8 mouse cellular contexts compared by ENCODE assay signal in genomic region chr17:86732024-86732423, GRCm38 (mm10). TPM values are rescaled to one million over a fixed set of nuclear protein-coding genes. Genes with fewer than 3 reads are reported as not detected.
DNase-seq lines count a peak whose midpoint lies in the region; ATAC-seq and TF ChIP-seq lines count a peak whose summit lies in the region.

No protein-coding gene starts in this region.

- peak; percentile 26; the same call in 1 of the 2 replicates for ATAC-seq in forebrain, embryonic 15.5 days (replicated peaks)
- ATAC-seq in hematopoietic stem cell, adult 5-6 weeks (replicated peaks in 1 of 2; ENCODE audit: insufficient read depth in 1 of 2, low FRiP score in 2 of 2, low TSS enrichment in 1 of 2, low read depth in 1 of 2, poor library complexity in 2 of 2, severe bottlenecking in 2 of 2) = peak; percentile 96 to 99

- H3K9ac ChIP-seq in ES-Bruce4 (ENCODE audit: low read depth, poor library complexity, severe bottlenecking) = no peak overlapping the region
- H3K9ac ChIP-seq in forebrain, embryonic 15.5 days (replicated peaks) = no peak overlapping the region

- TF ChIP-seq POLR2A in ES-Bruce4 (IDR thresholded peaks at IDR 0.05; ENCODE audit: insufficient read depth, low read length) = no peak

- H3K4me1 ChIP-seq in ES-Bruce4 (ENCODE audit: control insufficient read depth, insufficient read depth, low read length) = no peaks in the 10 kb centered on the region
- no peaks in the 10 kb centered on the region for H3K4me1 ChIP-seq in forebrain, embryonic 15.5 days

- peak overlapping the region; percentile 7; the same call in 1 of the 2 replicates for H3K27ac ChIP-seq in ES-Bruce4 (ENCODE audit: insufficient read depth, low read length)
- H3K27ac ChIP-seq in forebrain, embryonic 15.5 days (replicated peaks) = no peak overlapping the region

- H3K27me3 ChIP-seq in ES-Bruce4 (ENCODE audit: control insufficient read depth, insufficient read depth, low read length, poor library complexity, severe bottlenecking) = no peaks in the 10 kb centered on the region
- no peaks in the 10 kb centered on the region for H3K27me3 ChIP-seq in forebrain, embryonic 15.5 days

- no peaks in the 10 kb centered on the region for H3K9me3 ChIP-seq in ES-Bruce4 (replicated peaks; ENCODE audit: control insufficient read depth, insufficient read depth, low read length, poor library complexity, severe bottlenecking)
- H3K9me3 ChIP-seq in forebrain, embryonic 15.5 days = no peaks in the 10 kb centered on the region

- TF ChIP-seq CTCF in ES-Bruce4 (IDR thresholded peaks at IDR 0.05; ENCODE audit: low read depth, low read length) = no peak

- WGBS in forebrain, embryonic 15.5 days = 11% methylated on average over 11 of the region's 11 CpGs

- TF ChIP-seq EP300 in ES-Bruce4 (IDR thresholded peaks at IDR 0.05; ENCODE audit: insufficient read depth, low read depth, low read length) = peak; percentile 66; the same call in 1 of the 2 replicates

- H3K4me2 ChIP-seq in forebrain, embryonic 15.5 days (replicated peaks) = no peak overlapping the region

- H3K4me3 ChIP-seq in ES-Bruce4 (ENCODE audit: low read depth, low read length) = peak overlapping the region; percentile 3; the same call in 1 of the 2 replicates
- H3K4me3 ChIP-seq in forebrain, embryonic 15.5 days = no peak overlapping the region

- DNase-seq in adrenal gland, postnatal 4 days (ENCODE audit: low spot score in 2 of 2) = peak; percentile 37 to 53
- DNase-seq in layer of hippocampus, postnatal 36 days = peak; percentile 16 to 18
- peak; percentile 96 for DNase-seq in lung, postnatal 25 days (ENCODE audit: low spot score)
- DNase-seq in ovary, postnatal 36 days (ENCODE audit: low spot score) = peak; percentile 76
- DNase-seq in urinary bladder, postnatal 14 days (ENCODE audit: low spot score) = peak; percentile 83

- no peaks in the 10 kb centered on the region for H3K36me3 ChIP-seq in ES-Bruce4 (ENCODE audit: control insufficient read depth, insufficient read depth, low read length, poor library complexity, severe bottlenecking)
- no peaks in the 10 kb centered on the region for H3K36me3 ChIP-seq in forebrain, embryonic 15.5 days

RNA-seq across cellular contexts. Expression of gene Epas1, which starts 21.5 kb away (rescaled TPM):
- 5.9 and 7.0 TPM in 2 replicates for polyA plus RNA-seq in ES-Bruce4 (2011; ENCODE audit: insufficient read depth, insufficient read length, low read depth, missing spikeins)
- 100 to 1,000 TPM; 129 to 150 TPM for total RNA-seq in adrenal gland, postnatal 4 days (2021)
- 3.8 and 4.0 TPM in 2 replicates for polyA plus RNA-seq in forebrain, embryonic 15.5 days (2015; fragmentation: Nextera tagmentation; extraction: Ambion mirVana)
- not detected in 2 replicates for total RNA-seq in hematopoietic stem cell, adult 5-6 weeks (2017)
- total RNA-seq in layer of hippocampus, postnatal 36 days (2021) = 10 to 100 TPM; 90.7 to 91.1 TPM

Comparison
In these comparisons a context has a peak if more than half of its experiments do, and no peak if none do; other contexts are left out.
1. DNase-seq: peak in every context shown above with its lines; median percentile 96 in lung, postnatal 25 days; 83 in urinary bladder, postnatal 14 days; 76 in ovary, postnatal 36 days; 45 in adrenal gland, postnatal 4 days; 17 in layer of hippocampus, postnatal 36 days.
2. RNA of gene Epas1, which starts 21.5 kb away (total RNA-seq): 129 to 150 TPM in adrenal gland, postnatal 4 days and 90.7 to 91.1 TPM in layer of hippocampus, postnatal 36 days; not detected in hematopoietic stem cell, adult 5-6 weeks; every median in the first group is over 10 times any median in the second.